Mouse (Mus musculus) ES-Bruce4 (cell line): ENCODE data around the gene Pik3r3. TPM values are rescaled to one million over a fixed set of nuclear protein-coding genes. Genes with fewer than 3 reads are reported as not detected.
"Not testable (repeated sequence)": the region's sequence is repeated elsewhere in the genome, so short reads cannot be mapped to it uniquely, and the experiment has no call there.

Experiments
- H3K27ac ChIP-seq: 2 replicates; pipeline ENCODE4 v1.5.1; 2012; ENCODE audit warnings: low read length, inconsistent platforms; ENCODE audit not compliant: insufficient read depth
- H3K27me3 ChIP-seq: 2 replicates; pipeline ENCODE4 v1.6.1; 2012; ENCODE audit warnings: mild to moderate bottlenecking, low read length, inconsistent platforms; ENCODE audit not compliant: control insufficient read depth, poor library complexity, insufficient read depth, severe bottlenecking
- H3K36me3 ChIP-seq: 2 replicates; pipeline ENCODE4 v1.6.1; 2012; ENCODE audit warnings: inconsistent platforms, mild to moderate bottlenecking, low read length, moderate library complexity; ENCODE audit not compliant: control insufficient read depth, poor library complexity, insufficient read depth, severe bottlenecking
- H3K4me1 ChIP-seq: one replicate; pipeline ENCODE4 v1.8.1; 2011; ENCODE audit warnings: low read length; ENCODE audit not compliant: control insufficient read depth, insufficient read depth
- H3K4me3 ChIP-seq: 2 replicates; pipeline ENCODE4 v1.5.1; 2011; ENCODE audit warnings: low read depth, mild to moderate bottlenecking, low read length
- H3K9ac ChIP-seq: 2 replicates; pipeline ENCODE4 v1.6.1; 2012; ENCODE audit warnings: low read depth, mild to moderate bottlenecking, inconsistent platforms; ENCODE audit not compliant: poor library complexity, severe bottlenecking
- H3K9me3 ChIP-seq: replicated peaks from 2 replicates; pipeline ENCODE4 v1.6.1; 2012; ENCODE audit warnings: mild to moderate bottlenecking, low read length, inconsistent platforms; ENCODE audit not compliant: control insufficient read depth, poor library complexity, insufficient read depth, severe bottlenecking
- CTCF ChIP-seq: IDR thresholded peaks from one replicate; pipeline ENCODE4 v1.8.1; 2011; ENCODE audit warnings: low read depth, low read length
- EP300 ChIP-seq: IDR thresholded peaks from 2 replicates; pipeline ENCODE4 v1.6.1; 2011; ENCODE audit warnings: low read depth, low read length; ENCODE audit not compliant: insufficient read depth
- POLR2A ChIP-seq: IDR thresholded peaks from one replicate; pipeline ENCODE4 v1.8.1; 2011; ENCODE audit warnings: low read length; ENCODE audit not compliant: insufficient read depth
- polyA plus RNA-seq: library from polyadenylated mRNA; stranded (reverse); fragments of >200 nt; gene quantifications from 2 replicates; pipeline ENCODE4 v1.2.4, GENCODE M21; 2011; ENCODE audit warnings: low read depth; ENCODE audit not compliant: missing spikeins, insufficient read depth, insufficient read length

Pik3r3 gene
- polyA plus RNA-seq, 1 experiment: 4.5 TPM

GRCm38 (mm10) chr4:116222843-116223119 is 1.4 kb downstream of the Pik3r3 start:
- no peaks in the 10 kb centered on the region for H3K9me3 ChIP-seq
- H3K4me1 ChIP-seq: no peaks in the 10 kb centered on the region
- no peak overlapping the region for H3K27ac ChIP-seq
- no peaks in the 10 kb centered on the region for H3K27me3 ChIP-seq
- 0 out of 2 replicates have a peak overlapping the region, but pooled peaks have one; percentile 60 for H3K9ac ChIP-seq
- no peak overlapping the region for H3K4me3 ChIP-seq
- no peaks in the 10 kb centered on the region for H3K36me3 ChIP-seq
- no peak for TF ChIP-seq CTCF

GRCm38 (mm10) chr4:116243377-116243776 is 22.0 kb downstream of the Pik3r3 start:
- no peak for TF ChIP-seq POLR2A
- H3K9me3 ChIP-seq: no peaks in the 10 kb centered on the region
- no peak overlapping the region for H3K27ac ChIP-seq
- no peak overlapping the region for H3K4me3 ChIP-seq
- no peaks in the 10 kb centered on the region for H3K27me3 ChIP-seq
- no peaks in the 10 kb centered on the region for H3K36me3 ChIP-seq
- no peaks in the 10 kb centered on the region for H3K4me1 ChIP-seq
- no peak overlapping the region for H3K9ac ChIP-seq

- H3K36me3 ChIP-seq: no peaks in the 10 kb centered on the region
- H3K4me3 ChIP-seq: no peak overlapping the region
- no peak overlapping the region for H3K27ac ChIP-seq
- no peaks in the 10 kb centered on the region for H3K27me3 ChIP-seq
- TF ChIP-seq POLR2A (no peak), EP300 (no peak), CTCF (no peak)
- H3K4me1 ChIP-seq: no peaks in the 10 kb centered on the region
- no peaks in the 10 kb centered on the region for H3K9me3 ChIP-seq
- H3K9ac ChIP-seq: no peak overlapping the region
Measured at GRCm38 (mm10) chr4:116244240-116244639, 22.8 kb downstream of the Pik3r3 start.

- H3K36me3 ChIP-seq, H3K4me1 ChIP-seq, H3K9me3 ChIP-seq, H3K9ac ChIP-seq, H3K27ac ChIP-seq, H3K4me3 ChIP-seq, H3K27me3 ChIP-seq: not testable (repeated sequence)
- TF ChIP-seq CTCF: peak; percentile 47
Measured at GRCm38 (mm10) chr4:116245926-116246325, 24.5 kb downstream of the Pik3r3 start.

GRCm38 (mm10) chr4:116249986-116250385 is 28.6 kb downstream of the Pik3r3 start:
- no peak overlapping the region for H3K9ac ChIP-seq
- no peak overlapping the region for H3K27ac ChIP-seq
- no peaks in the 10 kb centered on the region for H3K27me3 ChIP-seq
- no peak overlapping the region for H3K4me3 ChIP-seq
- no peaks in the 10 kb centered on the region for H3K36me3 ChIP-seq
- no peak for TF ChIP-seq EP300
- TF ChIP-seq CTCF: no peak
- no peak for TF ChIP-seq POLR2A
- H3K4me1 ChIP-seq: no peaks in the 10 kb centered on the region
- no peaks in the 10 kb centered on the region for H3K9me3 ChIP-seq

- H3K36me3 ChIP-seq: no peaks in the 10 kb centered on the region
- no peak overlapping the region for H3K4me3 ChIP-seq
- no peaks in the 10 kb centered on the region for H3K4me1 ChIP-seq
- H3K27ac ChIP-seq: no peak overlapping the region
- no peak overlapping the region for H3K9ac ChIP-seq
- TF ChIP-seq EP300 (no peak), POLR2A (no peak), CTCF (no peak)
- no peaks in the 10 kb centered on the region for H3K9me3 ChIP-seq
- H3K27me3 ChIP-seq: no peaks in the 10 kb centered on the region
Measured at GRCm38 (mm10) chr4:116268220-116268619, 46.8 kb downstream of the Pik3r3 start.

GRCm38 (mm10) chr4:116282211-116282610 is 60.8 kb downstream of the Pik3r3 start:
- TF ChIP-seq POLR2A (no peak), EP300 (no peak), CTCF (peak; percentile 19)
- no peak overlapping the region for H3K27ac ChIP-seq
- no peak overlapping the region for H3K9ac ChIP-seq
- no peaks in the 10 kb centered on the region for H3K4me1 ChIP-seq
- no peaks in the 10 kb centered on the region for H3K9me3 ChIP-seq
- no peak overlapping the region for H3K4me3 ChIP-seq
- no peaks in the 10 kb centered on the region for H3K27me3 ChIP-seq
- no peaks in the 10 kb centered on the region for H3K36me3 ChIP-seq
